Mouse (Mus musculus) E14TG2a.4 (cell line): ENCODE results near the gene Ms4a6b.

Experiments used
- CTCF ChIP-seq: conservative IDR thresholded peaks from 2 replicates; pipeline ENCODE4 v1.5.1; 2014; ENCODE audit warnings: low read length
- NANOG ChIP-seq: IDR thresholded peaks from 2 replicates; pipeline ENCODE4 v1.6.1; 2014; ENCODE audit warnings: borderline replicate concordance, low read length, mixed read lengths
- POU5F1 ChIP-seq: IDR thresholded peaks from 2 replicates; pipeline ENCODE4 v1.6.1; 2014; ENCODE audit warnings: low read length, borderline replicate concordance

DNA sequence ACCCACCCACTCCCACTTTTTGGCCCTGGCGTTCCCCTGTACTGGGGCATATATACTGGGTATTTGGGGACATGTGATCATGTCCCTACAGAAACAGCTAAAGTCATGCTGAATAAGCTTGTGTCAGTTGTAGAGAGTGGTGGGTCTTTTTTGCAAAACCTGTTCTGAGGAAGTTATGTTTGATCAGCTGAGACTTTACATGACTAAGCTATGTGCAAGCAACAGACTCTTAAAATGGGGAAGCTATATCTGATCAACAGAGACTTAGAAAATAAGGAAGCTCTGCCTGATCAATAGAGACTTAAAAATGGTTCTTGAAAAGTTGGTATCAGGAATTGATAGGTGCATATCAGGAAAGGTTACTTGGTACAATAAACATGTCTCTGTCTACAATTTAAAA is 17.1 kb downstream of the Ms4a6b start:
- no peak for TF ChIP-seq CTCF
- TF ChIP-seq NANOG = no peak
- no peak for TF ChIP-seq POU5F1
